Comparison of ENCODE assay signal across 16 mouse cellular contexts in genomic region chr16:4971626-4972025, GRCm38 (mm10). TPM values are rescaled to one million over a fixed set of nuclear protein-coding genes. Genes with fewer than 3 reads are reported as not detected.
DNase-seq lines count a peak whose midpoint lies in the region; ATAC-seq lines count a peak whose summit lies in the region.
"Had no signal": no experiment of that assay in that cellular context is flagged by ENCODE, and none has a peak within 500 bp of the region (broad histone marks: within the 10 kb centered on the region; RNA-seq: fewer than 3 reads in every experiment).

No protein-coding gene starts in this region.

- H3K9ac ChIP-seq in lung, embryonic 15.5 days, result no peak overlapping the region; the same call in 1 of the 2 replicates
- H3K9ac ChIP-seq: limb, embryonic 12.5 days had no signal

- no peaks in the 10 kb centered on the region for H3K27me3 ChIP-seq in lung, embryonic 15.5 days
- H3K27me3 ChIP-seq: limb, embryonic 12.5 days had no signal

- H3K9me3 ChIP-seq in lung, embryonic 15.5 days, result no peaks in the 10 kb centered on the region
- H3K9me3 ChIP-seq: limb, embryonic 12.5 days had no signal

- H3K4me1 ChIP-seq in lung, embryonic 15.5 days, result no peaks in the 10 kb centered on the region
- H3K4me1 ChIP-seq: limb, embryonic 12.5 days had no signal

- 41% methylated on average over 4 of the region's 4 CpGs for WGBS in lung, embryonic 15.5 days

- no peak overlapping the region for H3K4me2 ChIP-seq in lung, embryonic 15.5 days
- H3K4me2 ChIP-seq: limb, embryonic 12.5 days had no signal

- no peak overlapping the region for H3K4me3 ChIP-seq in lung, embryonic 15.5 days
- H3K4me3 ChIP-seq: erythroblast, embryonic 14.5 days; limb, embryonic 12.5 days had no signal

- peak; percentile 56 for DNase-seq in kidney, postnatal 10 days
- DNase-seq in kidney, adult 18-20 months, result no peak
- peak; percentile 41 for DNase-seq in ZHBTc4 (ENCODE audit: low read depth, low spot score)
- DNase-seq in cerebellum, adult 11-12 months, result no peak
- no peak for DNase-seq in layer of hippocampus, postnatal 36 days
- no peak for DNase-seq in Muller cell, postnatal 12 days (ENCODE audit: inconsistent ontology term)
- DNase-seq: cerebellum, adult 2 months; layer of hippocampus, adult 9-11 months; midbrain, embryonic 14.5 days had no signal

- peak overlapping the region; percentile 65 for H3K27ac ChIP-seq in lung, embryonic 15.5 days
- H3K27ac ChIP-seq: hindbrain, postnatal 0 days; limb, embryonic 12.5 days; macrophage had no signal

- peak; percentile 32 for ATAC-seq in CD4-positive, CD25-positive, alpha-beta regulatory T cell, adult 4 months
- ATAC-seq in lung, embryonic 15.5 days (ENCODE audit: borderline replicate concordance, extremely low read depth, low FRiP score, low TSS enrichment), result peak; percentile 39; the same call in 1 of the 2 replicates
- ATAC-seq: hindbrain, postnatal 0 days had no signal

- no peaks in the 10 kb centered on the region for H3K36me3 ChIP-seq in lung, embryonic 15.5 days
- H3K36me3 ChIP-seq: limb, embryonic 12.5 days had no signal

RNA-seq across cellular contexts. Expression of gene Anks3, which starts 7.6 kb away (rescaled TPM):
- 10 to 100 TPM; 41.4 to 64.3 TPM for polyA plus RNA-seq in CD4-positive, CD25-positive, alpha-beta regulatory T cell, adult 4 months (2017; shearing (Covaris generic))
- polyA plus RNA-seq in lung, embryonic 15.5 days (2015; fragmentation: Nextera tagmentation; extraction: Ambion mirVana), result 54.1 and 56.2 TPM in 2 replicates
- 10 to 100 TPM; 75.0 to 83.5 TPM for total RNA-seq in layer of hippocampus, postnatal 36 days (2021)

RNA-seq across cellular contexts. Expression of gene Sept12, which starts 26.0 kb away (rescaled TPM):
- not detected for polyA plus RNA-seq in CD4-positive, CD25-positive, alpha-beta regulatory T cell, adult 4 months (2017; shearing (Covaris generic))
- polyA plus RNA-seq in lung, embryonic 15.5 days (2015; fragmentation: Nextera tagmentation; extraction: Ambion mirVana), result 0.31 TPM in 1 of 2 replicates, not detected in the other
- total RNA-seq in layer of hippocampus, postnatal 36 days (2021), result not detected
- total RNA-seq: granulocyte monocyte progenitor cell, adult 5-6 weeks; hindbrain, postnatal 0 days had no signal
- polyA plus RNA-seq: cerebellum, adult 2 months; erythroblast, embryonic 14.5 days; hindbrain, postnatal 0 days; macrophage; midbrain, embryonic 14.5 days had no signal

RNA-seq across cellular contexts. Expression of gene Nudt16l1, which starts 33.1 kb away (rescaled TPM):
- polyA plus RNA-seq in CD4-positive, CD25-positive, alpha-beta regulatory T cell, adult 4 months (2017; shearing (Covaris generic)), result 100 to 1,000 TPM in 1 of 2 experiments, 10 to 100 TPM in 1; 92.1 to 106 TPM
- 150 and 167 TPM in 2 replicates for polyA plus RNA-seq in lung, embryonic 15.5 days (2015; fragmentation: Nextera tagmentation; extraction: Ambion mirVana)
- 10 to 100 TPM; 76.4 to 82.1 TPM for total RNA-seq in layer of hippocampus, postnatal 36 days (2021)

RNA-seq across cellular contexts. Expression of gene Smim22, which starts 35.5 kb away (rescaled TPM):
- polyA plus RNA-seq in CD4-positive, CD25-positive, alpha-beta regulatory T cell, adult 4 months (2017; shearing (Covaris generic)), result not detected
- 30.2 and 33.8 TPM in 2 replicates for polyA plus RNA-seq in lung, embryonic 15.5 days (2015; fragmentation: Nextera tagmentation; extraction: Ambion mirVana)
- not detected for total RNA-seq in layer of hippocampus, postnatal 36 days (2021)
- total RNA-seq: granulocyte monocyte progenitor cell, adult 5-6 weeks; hindbrain, postnatal 0 days had no signal
- polyA plus RNA-seq: erythroblast, embryonic 14.5 days; macrophage; midbrain, embryonic 14.5 days had no signal

RNA-seq across cellular contexts. Expression of gene Rogdi, which starts 41.7 kb away (rescaled TPM):
- polyA plus RNA-seq in CD4-positive, CD25-positive, alpha-beta regulatory T cell, adult 4 months (2017; shearing (Covaris generic)), result 10 to 100 TPM; 19.8 to 35.0 TPM
- 53.5 and 60.3 TPM in 2 replicates for polyA plus RNA-seq in lung, embryonic 15.5 days (2015; fragmentation: Nextera tagmentation; extraction: Ambion mirVana)
- total RNA-seq in layer of hippocampus, postnatal 36 days (2021), result 100 to 1,000 TPM; 362 to 395 TPM

Comparison
In these comparisons a context has a peak if more than half of its experiments do, and no peak if none do; other contexts are left out.
1. DNase-seq: peak in kidney, postnatal 10 days (single experiment) and ZHBTc4 (single experiment); none in kidney, adult 18-20 months (single experiment), cerebellum, adult 11-12 months (single experiment), layer of hippocampus, postnatal 36 days (0 of 2) and Muller cell, postnatal 12 days (single experiment).